Mouse (Mus musculus) activated CD4-positive, CD25-positive, alpha-beta regulatory T cell, adult 4 months (primary cell): ENCODE data around the gene Zfp429. TPM values are rescaled to one million over a fixed set of nuclear protein-coding genes. Genes with fewer than 3 reads are reported as not detected.
"Not testable (repeated sequence)": the region's sequence is repeated elsewhere in the genome, so short reads cannot be mapped to it uniquely, and the experiment has no call there.

Experiments
- ATAC-seq: one replicate; pipeline ENCODE4 v1.8.0; 2017
- polyA plus RNA-seq, 2 experiments: library from polyadenylated mRNA; unstranded; fragments of 100-300 nt; shearing (Covaris generic); gene quantifications; one replicate each; pipeline ENCODE4 v1.2.1; 2017

Zfp429 gene
- polyA plus RNA-seq, result 10 to 100 TPM; 20.6 to 23.0 TPM

- peak; percentile 100 for ATAC-seq
These were observed at the start of gene Zfp429 for GRCm38 (mm10) chr13:67399183-67399903. Gene Zfp429 (minus strand): TSS chr13:67399819.

- ATAC-seq, result not testable (repeated sequence)
These were observed 37.5 kb upstream of the Zfp429 start for GRCm38 (mm10) chr13:67437095-67437494.

DNA sequence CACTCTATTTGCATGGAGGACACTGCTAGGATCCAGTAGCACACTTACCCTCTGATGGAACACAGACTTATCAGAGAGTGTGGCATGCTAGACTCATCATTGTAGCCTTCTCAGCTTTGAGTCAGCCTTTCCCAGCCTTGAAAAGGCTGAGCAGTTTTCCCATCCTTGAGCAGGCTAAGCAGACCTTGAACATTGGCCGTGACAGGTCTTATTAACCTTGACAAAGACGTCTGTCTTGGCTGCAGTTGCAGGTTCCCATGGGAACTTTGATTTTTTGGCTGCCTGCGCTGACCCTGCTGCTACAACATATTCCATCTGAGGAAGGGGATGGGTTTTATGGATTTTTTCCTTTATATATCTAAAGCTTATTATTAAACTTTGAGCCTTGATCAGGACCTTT, 28.5 kb upstream of the Zfp429 start:
- ATAC-seq, result no peak

DNA sequence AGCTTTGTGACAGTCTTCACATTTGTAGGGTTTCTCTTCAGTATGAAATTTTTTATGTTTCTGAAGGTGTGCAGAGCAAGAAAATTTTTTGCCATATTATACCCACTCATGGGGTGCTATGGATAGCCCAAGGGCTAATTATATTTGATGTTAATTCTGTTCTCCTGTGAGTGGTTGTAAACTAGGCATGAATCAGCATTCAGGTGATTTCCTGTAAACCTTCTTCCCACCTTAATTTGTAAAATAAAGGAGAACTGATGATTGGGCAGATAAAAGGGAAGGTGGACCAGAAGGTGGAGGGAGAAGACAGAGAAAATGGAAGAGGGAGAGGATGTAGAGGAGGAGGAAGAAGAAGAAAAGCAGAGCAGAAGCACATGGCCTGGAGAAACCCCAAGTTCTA, 26.1 kb upstream of the Zfp429 start:
- ATAC-seq, result not testable (repeated sequence)

GRCm38 (mm10) chr13:67422532-67422931, 22.9 kb upstream of the Zfp429 start:
- ATAC-seq, result not testable (repeated sequence)

DNA sequence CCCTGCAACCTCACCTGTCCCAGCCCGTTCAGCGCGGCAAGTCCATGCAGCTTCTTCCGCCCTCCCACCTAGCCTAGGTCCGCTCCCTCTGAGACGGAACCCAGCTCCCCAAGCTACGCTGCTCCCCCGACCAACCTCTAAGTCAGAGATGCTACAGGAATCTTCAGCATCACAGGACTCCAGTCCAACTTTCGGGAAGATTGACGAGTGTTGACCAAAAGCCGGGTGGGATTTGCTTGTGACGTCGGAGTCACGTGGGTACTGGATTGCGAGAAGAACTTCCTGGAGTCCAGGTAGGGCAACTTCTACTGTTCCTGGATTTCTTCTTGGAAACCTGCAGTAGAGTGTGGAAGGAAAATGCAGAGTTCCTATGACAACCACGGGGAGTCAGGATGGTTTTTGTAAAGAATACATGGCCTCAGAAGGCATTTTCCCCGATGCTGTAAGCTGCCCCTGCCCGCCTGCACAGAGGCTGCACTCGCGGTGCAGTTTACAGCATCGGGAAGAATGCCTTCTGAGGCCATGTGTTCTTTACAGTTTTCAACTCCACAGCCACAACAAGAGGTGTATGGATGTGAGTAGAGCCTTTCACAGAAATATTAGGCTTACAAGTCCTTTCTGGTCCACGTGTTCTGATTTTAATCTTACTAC, 21.7 kb upstream of the Zfp429 start, which contains the start of gene Zfp459:
TSS of gene Zfp459 (minus strand) at position 212 of the 651 bp plus-strand sequence.
- peak; percentile 86 for ATAC-seq

GRCm38 (mm10) chr13:67420558-67421206, 21.1 kb upstream of the Zfp429 start:
- no peak for ATAC-seq

DNA sequence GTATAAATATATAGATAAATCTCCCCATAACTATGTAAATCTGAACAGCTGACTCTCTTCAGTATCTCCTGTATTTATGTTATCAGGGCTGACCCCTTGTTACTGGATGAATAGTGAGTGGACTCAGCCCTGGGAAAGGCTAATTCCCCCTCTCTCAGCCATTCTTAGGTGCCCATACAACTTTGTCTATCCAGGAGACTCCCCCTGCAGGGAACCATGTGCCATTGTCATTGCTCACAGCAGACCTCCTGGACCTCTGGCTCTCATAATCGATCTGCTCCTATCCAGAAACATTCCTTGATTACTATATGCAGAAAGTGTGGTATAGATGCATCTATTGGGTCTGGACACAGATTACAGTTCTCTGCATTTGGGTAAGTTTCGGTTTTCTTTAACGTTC, 17.2 kb upstream of the Zfp429 start:
- no peak for ATAC-seq

DNA sequence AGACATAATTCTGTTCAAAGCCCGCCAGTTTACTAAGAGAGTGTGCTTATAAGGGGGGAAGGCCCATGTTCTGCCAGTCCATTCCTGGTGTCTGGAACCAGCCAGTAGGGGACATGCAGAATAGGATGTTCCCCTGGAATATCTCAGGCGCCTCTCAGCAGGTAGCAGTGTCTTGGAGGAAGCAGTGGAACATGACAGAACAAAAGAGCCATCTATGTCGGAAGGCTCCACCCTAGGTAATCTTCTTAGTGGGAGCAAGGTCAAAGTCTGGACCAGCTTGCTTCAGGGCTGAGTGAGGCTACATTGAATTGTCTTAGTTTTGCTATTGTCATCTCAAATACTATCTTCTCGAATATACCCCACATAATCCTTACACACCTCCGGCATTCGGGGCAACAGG, 16.1 kb upstream of the Zfp429 start:
- no peak for ATAC-seq

GRCm38 (mm10) chr13:67413634-67414033, 14.0 kb upstream of the Zfp429 start:
- not testable (repeated sequence) for ATAC-seq

GRCm38 (mm10) chr13:67376255-67376654, 23.4 kb downstream of the Zfp429 start:
- ATAC-seq, result not testable (repeated sequence)

DNA sequence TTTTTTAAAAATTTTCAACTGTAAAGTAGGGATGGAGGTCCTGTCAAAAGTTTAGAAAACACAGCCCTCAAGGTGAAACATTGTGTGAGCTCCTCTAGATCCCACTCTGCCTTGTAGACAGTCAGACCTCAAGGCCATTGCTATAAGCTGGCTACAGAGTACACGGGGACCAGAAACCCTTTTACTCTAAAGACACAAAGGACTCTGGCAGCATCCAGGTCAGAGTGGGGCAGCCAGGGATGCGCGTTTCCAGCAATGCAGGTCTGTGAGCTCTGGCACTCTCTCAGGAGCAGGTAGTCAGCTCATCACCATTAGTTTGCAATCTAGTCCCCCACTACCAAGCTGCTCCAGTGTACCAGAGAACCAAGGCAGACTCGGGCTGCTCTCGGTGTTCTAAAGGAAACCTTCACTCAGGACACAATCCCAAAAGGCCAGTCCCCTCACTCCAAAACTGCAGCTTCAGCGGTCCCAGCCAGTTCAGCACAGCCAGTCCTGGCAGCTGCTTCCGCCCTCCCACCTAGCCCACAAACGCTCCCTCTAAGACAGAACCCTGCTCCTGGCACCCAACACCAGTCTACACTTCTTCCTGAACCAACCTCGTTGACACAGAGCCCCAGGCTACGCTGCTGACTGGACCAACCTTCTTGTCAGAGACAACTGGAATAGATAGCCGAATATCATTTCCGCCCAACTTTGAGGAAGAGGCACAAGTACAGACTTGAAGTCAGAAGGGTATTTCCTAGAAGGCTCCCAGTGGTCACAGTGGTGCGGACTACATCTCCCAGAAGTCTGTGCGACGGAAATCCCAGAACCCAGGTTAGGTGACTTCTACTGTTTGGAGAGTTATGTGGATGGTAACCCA, 24.3 kb downstream of the Zfp429 start, which contains the start of the genes Gm28041 and Zfp456:
TSS of gene Gm28041 (minus strand) at position 684 of the 862 bp plus-strand sequence.
TSS of gene Zfp456 (minus strand) at position 761 of the 862 bp plus-strand sequence.
- ATAC-seq, result peak; percentile 99

DNA sequence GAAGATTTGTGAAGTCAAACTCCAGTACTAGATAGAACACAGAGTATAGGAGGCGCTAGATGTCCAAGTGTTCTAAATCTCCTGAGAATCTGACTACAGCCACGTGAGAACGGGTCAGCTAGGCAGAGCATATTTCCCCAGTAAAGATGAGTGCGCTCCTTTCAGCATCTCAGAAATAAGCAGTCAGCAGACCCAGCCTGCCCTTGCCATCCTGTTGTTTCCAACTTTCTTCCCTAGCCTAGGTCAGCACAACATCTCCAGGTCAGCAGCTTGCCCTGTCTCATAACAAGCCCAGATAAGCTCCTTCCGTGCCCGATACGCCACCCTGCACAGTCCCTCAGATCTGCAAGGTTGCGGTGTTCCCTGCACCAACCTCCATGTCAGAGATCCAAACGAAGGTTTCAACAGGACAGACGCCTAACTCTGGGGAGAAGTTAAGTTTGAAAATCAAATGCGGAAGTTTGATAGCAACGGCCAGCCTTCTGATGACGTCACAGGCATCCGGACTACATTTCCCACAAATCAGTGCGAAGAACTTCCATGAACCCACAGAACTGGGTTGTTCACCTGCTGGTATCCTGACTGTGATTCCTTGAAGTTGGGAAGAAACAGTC, 39.4 kb downstream of the Zfp429 start, which contains the start of the genes Gm28044 and Zfp953:
TSS of gene Gm28044 (minus strand) at position 406 of the 614 bp plus-strand sequence.
TSS of gene Zfp953 (minus strand) at position 475 of the 614 bp plus-strand sequence.
- peak; percentile 95 for ATAC-seq

- no peak for ATAC-seq
These were observed 47.8 kb downstream of the Zfp429 start for GRCm38 (mm10) chr13:67351854-67352253.

- ATAC-seq, result no peak
These were observed 56.2 kb downstream of the Zfp429 start for GRCm38 (mm10) chr13:67343422-67343821.

Other genes starting within 250 kb of the Zfp429 start
- gene Rsl1, start 226.6 kb downstream of the Zfp429 start, polyA plus RNA-seq, result 10 to 100 TPM; 18.8 to 21.6 TPM
- gene Zfp455, start 205.3 kb downstream of the Zfp429 start, polyA plus RNA-seq, result 1 to 10 TPM; 5.7 to 6.4 TPM
- 1 to 10 TPM; 2.2 to 2.4 TPM for gene Zfp458, start 121.4 kb downstream of the Zfp429 start, polyA plus RNA-seq
- gene Zfp457, start 93.3 kb downstream of the Zfp429 start, polyA plus RNA-seq, result 1 to 10 TPM in 1 of 2 experiments, not detected in 1; 1.9 TPM
- gene Zfp595, start 67.2 kb downstream of the Zfp429 start, polyA plus RNA-seq, result 1 to 10 TPM; 5.4 to 5.9 TPM
- not detected for gene Gm28044, start 39.3 kb downstream of the Zfp429 start, polyA plus RNA-seq
- 1 to 10 TPM; 2.9 to 3.4 TPM for gene Zfp953, start 39.2 kb downstream of the Zfp429 start, polyA plus RNA-seq
- 1 to 10 TPM; 1.3 to 2.3 TPM for gene Gm28041, start 24.1 kb downstream of the Zfp429 start, polyA plus RNA-seq
- 1 to 10 TPM; 6.5 to 8.4 TPM for gene Zfp456, start 24.0 kb downstream of the Zfp429 start, polyA plus RNA-seq
- 1 to 10 TPM; 1.8 to 3.1 TPM for gene Zfp459, start 21.6 kb upstream of the Zfp429 start, polyA plus RNA-seq
- 10 to 100 TPM; 13.5 to 15.2 TPM for gene Zfp874a, start 51.8 kb upstream of the Zfp429 start, polyA plus RNA-seq
- gene Zfp874b, start 84.4 kb upstream of the Zfp429 start, polyA plus RNA-seq, result 10 to 100 TPM in 1 of 2 experiments, 1 to 10 TPM in 1; 9.3 to 10.8 TPM
- gene Zfp58, start 100.7 kb upstream of the Zfp429 start, polyA plus RNA-seq, result 10 to 100 TPM; 15.9 to 17.9 TPM
- gene Gm26965, start 126.3 kb upstream of the Zfp429 start, polyA plus RNA-seq, result 1 to 10 TPM in 1 of 2 experiments, not detected in 1; 4.7 TPM
- gene Zfp87, start 126.4 kb upstream of the Zfp429 start, polyA plus RNA-seq, result 10 to 100 TPM; 52.0 to 61.6 TPM
- gene Zfp748, start 154.0 kb upstream of the Zfp429 start, polyA plus RNA-seq, result 10 to 100 TPM; 17.4 to 23.4 TPM
- 1 to 10 TPM; 8.8 to 9.2 TPM for gene Zfp729b, start 209.9 kb upstream of the Zfp429 start, polyA plus RNA-seq
- 1 to 10 TPM; 2.5 to 5.2 TPM for gene Gm49345, start 237.9 kb upstream of the Zfp429 start, polyA plus RNA-seq
- gene Zfp729a, start 238.0 kb upstream of the Zfp429 start, polyA plus RNA-seq, result 1 to 10 TPM; 6.7 to 8.0 TPM